Mouse (Mus musculus): ENCODE measurements around the gene Gclc. TPM values are rescaled to one million over a fixed set of nuclear protein-coding genes. Genes with fewer than 3 reads are reported as not detected.

The Gclc gene
- 25.2 and 30.1 TPM in 2 replicates for total RNA-seq (2012; rRNA removed)

GRCm38 (mm10) chr9:77753853-77754727, at the start of gene Gclc:
TSS of gene Gclc (plus strand) at chr9:77754535.
- no peak within 1 kb of the TSS for H3K27ac ChIP-seq (ENCODE audit: insufficient read depth, low read depth, low read length, poor library complexity, severe bottlenecking)
- TF ChIP-seq ZNF384 (IDR thresholded peaks at IDR 0.05; ENCODE audit: low read depth, low read length) (peak; percentile 85), HCFC1 (IDR thresholded peaks at IDR 0.05; ENCODE audit: borderline replicate concordance, insufficient read depth, low read length) (no peak), CHD2 (IDR thresholded peaks at IDR 0.05; ENCODE audit: low read depth, low read length) (no peak), MAFK (IDR thresholded peaks at IDR 0.05; ENCODE audit: insufficient read depth, low read depth, low read length) (no peak), ZC3H11A (IDR thresholded peaks at IDR 0.05; ENCODE audit: borderline replicate concordance, low read depth, low read length) (no peak)
- H3K4me1 ChIP-seq (ENCODE audit: control insufficient read depth in 2 of 2, insufficient read depth in 2 of 2, low read length in 2 of 2, poor library complexity in 1 of 2): peaks cover 2 to 3% of the 10 kb centered on the region in 2 experiments; a peak in 2 of 4 replicates

GRCm38 (mm10) chr9:77706515-77706914, 47.8 kb upstream of the Gclc start:
- no peak for TF ChIP-seq HCFC1 (IDR thresholded peaks at IDR 0.05; ENCODE audit: borderline replicate concordance, insufficient read depth, low read length)
- no peak for TF ChIP-seq ZNF384 (IDR thresholded peaks at IDR 0.05; ENCODE audit: low read depth, low read length)
- TF ChIP-seq CHD2 (IDR thresholded peaks at IDR 0.05; ENCODE audit: low read depth, low read length): no peak
- no peak for DNase-seq (ENCODE audit: low read depth, low spot score)
- no peaks in the 10 kb centered on the region for H3K36me3 ChIP-seq (ENCODE audit: control insufficient read depth, insufficient read depth, low read length, poor library complexity, severe bottlenecking)
- in situ Hi-C loops (cut with MboI; ENCODE audit: low sequenced_read_pairs in 2 of 2, unreplicated experiment in 2 of 2): no loop called here
- H3K27ac ChIP-seq (ENCODE audit: insufficient read depth, low read depth, low read length, poor library complexity, severe bottlenecking): no peak overlapping the region
- H3K4me3 ChIP-seq (ENCODE audit: insufficient read depth in 1 of 2, low read depth in 1 of 2, low read length in 2 of 2, poor library complexity in 1 of 2, severe bottlenecking in 1 of 2): no peak overlapping the region
- no peak overlapping the region for H3K9ac ChIP-seq (ENCODE audit: insufficient read depth, low read depth, low read length, poor library complexity, severe bottlenecking)
- no peaks in the 10 kb centered on the region for H3K4me1 ChIP-seq (ENCODE audit: control insufficient read depth in 2 of 2, insufficient read depth in 2 of 2, low read length in 2 of 2, poor library complexity in 1 of 2)
- no peaks in the 10 kb centered on the region for H3K9me3 ChIP-seq (ENCODE audit: control insufficient read depth, insufficient read depth, low read depth, low read length)

More at GRCm38 (mm10) chr9:77753853-77754727, at the start of gene Gclc:
- DNase-seq (ENCODE audit: low read depth, low spot score): peak; percentile 64
- Histone ChIP-seq H3K9ac (ENCODE audit: insufficient read depth, low read depth, low read length, poor library complexity, severe bottlenecking) (peak within 1 kb of the TSS; percentile 79), H3K4me3 (ENCODE audit: insufficient read depth in 1 of 2, low read depth in 1 of 2, low read length in 2 of 2, poor library complexity in 1 of 2, severe bottlenecking in 1 of 2) (peak within 1 kb of the TSS; percentile 79 to 88), H3K36me3 (ENCODE audit: control insufficient read depth, insufficient read depth, low read length, poor library complexity, severe bottlenecking) (peaks cover 2% of the 10 kb centered on the region; the same call in 1 of the 2 replicates), H3K9me3 (ENCODE audit: control insufficient read depth, insufficient read depth, low read depth, low read length) (no peaks in the 10 kb centered on the region)
- in situ Hi-C loops (cut with MboI; ENCODE audit: low sequenced_read_pairs in 2 of 2, unreplicated experiment in 2 of 2): no loop called here

GRCm38 (mm10) chr9:77707433-77708139, 46.7 kb upstream of the Gclc start:
- Histone ChIP-seq H3K36me3 (ENCODE audit: control insufficient read depth, insufficient read depth, low read length, poor library complexity, severe bottlenecking) (no peaks in the 10 kb centered on the region), H3K9me3 (ENCODE audit: control insufficient read depth, insufficient read depth, low read depth, low read length) (no peaks in the 10 kb centered on the region), H3K4me3 (ENCODE audit: insufficient read depth in 1 of 2, low read depth in 1 of 2, low read length in 2 of 2, poor library complexity in 1 of 2, severe bottlenecking in 1 of 2) (no peak overlapping the region), H3K27ac (ENCODE audit: insufficient read depth, low read depth, low read length, poor library complexity, severe bottlenecking) (no peak overlapping the region), H3K9ac (ENCODE audit: insufficient read depth, low read depth, low read length, poor library complexity, severe bottlenecking) (no peak overlapping the region), H3K4me1 (ENCODE audit: control insufficient read depth in 2 of 2, insufficient read depth in 2 of 2, low read length in 2 of 2, poor library complexity in 1 of 2) (no peaks in the 10 kb centered on the region)
- no peak for DNase-seq (ENCODE audit: low read depth, low spot score)
- in situ Hi-C loops (cut with MboI; ENCODE audit: low sequenced_read_pairs in 2 of 2, unreplicated experiment in 2 of 2): no loop called here
- no peak for TF ChIP-seq ZNF384 (IDR thresholded peaks at IDR 0.05; ENCODE audit: low read depth, low read length)
- TF ChIP-seq CHD2 (IDR thresholded peaks at IDR 0.05; ENCODE audit: low read depth, low read length): no peak
- TF ChIP-seq ZC3H11A (IDR thresholded peaks at IDR 0.05; ENCODE audit: borderline replicate concordance, low read depth, low read length): no peak
- no peak for TF ChIP-seq MAFK (IDR thresholded peaks at IDR 0.05; ENCODE audit: insufficient read depth, low read depth, low read length)
- no peak for TF ChIP-seq HCFC1 (IDR thresholded peaks at IDR 0.05; ENCODE audit: borderline replicate concordance, insufficient read depth, low read length)

- H3K36me3 ChIP-seq (ENCODE audit: control insufficient read depth, insufficient read depth, low read length, poor library complexity, severe bottlenecking): no peaks in the 10 kb centered on the region
- no peak for DNase-seq (ENCODE audit: low read depth, low spot score)
- TF ChIP-seq MAFK (IDR thresholded peaks at IDR 0.05; ENCODE audit: insufficient read depth, low read depth, low read length): no peak
- no peak for TF ChIP-seq HCFC1 (IDR thresholded peaks at IDR 0.05; ENCODE audit: borderline replicate concordance, insufficient read depth, low read length)
- TF ChIP-seq ZNF384 (IDR thresholded peaks at IDR 0.05; ENCODE audit: low read depth, low read length): no peak
- TF ChIP-seq CHD2 (IDR thresholded peaks at IDR 0.05; ENCODE audit: low read depth, low read length): no peak
- TF ChIP-seq ZC3H11A (IDR thresholded peaks at IDR 0.05; ENCODE audit: borderline replicate concordance, low read depth, low read length): no peak
- H3K4me1 ChIP-seq (ENCODE audit: control insufficient read depth in 2 of 2, insufficient read depth in 2 of 2, low read length in 2 of 2, poor library complexity in 1 of 2): no peaks in the 10 kb centered on the region
- in situ Hi-C loops (cut with MboI; ENCODE audit: low sequenced_read_pairs in 2 of 2, unreplicated experiment in 2 of 2): no loop called here
- H3K4me3 ChIP-seq (ENCODE audit: insufficient read depth in 1 of 2, low read depth in 1 of 2, low read length in 2 of 2, poor library complexity in 1 of 2, severe bottlenecking in 1 of 2): no peak overlapping the region
- no peak overlapping the region for H3K27ac ChIP-seq (ENCODE audit: insufficient read depth, low read depth, low read length, poor library complexity, severe bottlenecking)
- no peaks in the 10 kb centered on the region for H3K9me3 ChIP-seq (ENCODE audit: control insufficient read depth, insufficient read depth, low read depth, low read length)
- no peak overlapping the region for H3K9ac ChIP-seq (ENCODE audit: insufficient read depth, low read depth, low read length, poor library complexity, severe bottlenecking)
Observed at GRCm38 (mm10) chr9:77708950-77709349, 45.4 kb upstream of the Gclc start.
